Comparison of ENCODE assay signal across 8 mouse cellular contexts in the genomic region with DNA sequence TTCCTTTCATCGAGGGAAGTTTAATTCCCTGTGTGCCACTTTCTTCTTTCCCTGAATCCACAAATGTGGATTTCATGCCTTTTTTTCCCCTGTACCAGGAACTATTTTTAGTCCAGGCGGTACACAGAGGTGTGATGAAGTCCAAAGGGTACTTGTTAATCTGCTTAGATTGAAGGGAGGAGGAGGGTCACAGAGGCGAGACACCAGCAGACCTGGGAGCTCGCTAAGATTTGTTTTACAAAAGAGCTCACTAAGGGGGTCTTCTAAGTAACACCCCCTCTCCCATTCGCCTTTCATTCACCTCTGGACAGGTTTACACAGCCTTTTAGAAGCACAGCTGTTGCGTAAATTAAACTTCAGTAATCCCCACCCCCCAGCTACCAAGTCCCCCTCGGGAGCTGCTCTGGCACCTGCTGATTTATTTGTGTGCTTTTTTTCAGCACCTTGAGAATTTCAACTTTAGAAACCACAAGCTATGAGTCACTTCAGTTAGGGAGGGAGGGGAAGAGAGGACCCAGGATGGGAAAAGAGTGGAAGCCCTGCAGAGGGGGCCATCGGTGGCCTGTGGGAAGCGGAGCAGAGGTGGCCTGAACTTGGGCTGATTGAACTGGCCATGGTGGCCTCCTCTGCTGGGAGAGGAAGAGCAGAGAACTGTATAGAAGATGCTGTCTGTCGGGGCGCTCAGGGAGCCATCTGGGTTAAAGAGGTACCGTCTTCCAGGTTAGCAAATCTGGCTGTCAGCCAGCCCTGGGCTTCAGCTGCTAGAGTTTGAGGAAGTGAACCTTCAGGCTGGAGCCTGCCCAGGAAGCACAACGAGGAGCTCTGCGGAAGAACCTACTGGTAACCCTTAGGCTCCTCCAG.
DNase-seq lines count a peak whose midpoint lies in the region; ATAC-seq lines count a peak whose summit lies in the region.

No protein-coding gene starts in this region.

- peaks cover 3% of the 10 kb centered on the region; the same call in 1 of the 2 replicates for H3K27me3 ChIP-seq in heart, embryonic 11.5 days (ENCODE audit: control insufficient read depth, insufficient read depth, low read length)

- peaks cover 5% of the 10 kb centered on the region for H3K9me3 ChIP-seq in heart, embryonic 11.5 days (replicated peaks; ENCODE audit: control insufficient read depth, low read length)

- H3K27ac ChIP-seq in heart, embryonic 11.5 days (ENCODE audit: low read depth, low read length), result no peak overlapping the region

- no peak overlapping the region for H3K4me2 ChIP-seq in heart, embryonic 11.5 days

- peaks cover 20% of the 10 kb centered on the region for H3K4me1 ChIP-seq in heart, embryonic 11.5 days (ENCODE audit: control insufficient read depth, insufficient read depth, low read length)

- 25% methylated on average over 14 of the region's 14 CpGs for WGBS in heart, embryonic 11.5 days (ENCODE audit: insufficient replicate concordance)

- no peak for ATAC-seq in heart, embryonic 11.5 days (replicated peaks; ENCODE audit: insufficient number of reproducible peaks, low FRiP score, low TSS enrichment)

- H3K9ac ChIP-seq in heart, embryonic 11.5 days (ENCODE audit: low read depth, low read length), result no peak overlapping the region

- no peaks in the 10 kb centered on the region for H3K36me3 ChIP-seq in heart, embryonic 11.5 days (ENCODE audit: control insufficient read depth, insufficient read depth, low read length)

- peak; percentile 12 to 29 for DNase-seq in heart, postnatal 14 days
- DNase-seq in cerebellum, adult 18-20 months, result peak; percentile 60
- peak; percentile 71 for DNase-seq in kidney, postnatal 10 days
- peak; percentile 63 to 67 for DNase-seq in lung, postnatal 4 days
- DNase-seq in thymus, postnatal 4 days, result peak; percentile 66
- DNase-seq in layer of hippocampus, adult 9-11 months, result no peak
- no peak for DNase-seq in retina, embryonic 14.5 days (ENCODE audit: low spot score)

- H3K4me3 ChIP-seq in heart, embryonic 11.5 days (ENCODE audit: low read depth, low read length), result no peak overlapping the region

- intact Hi-C loops in heart, postnatal 14 days (cut with DNase I), result no loop called here

Comparison
In these comparisons a context has a peak if more than half of its experiments do, and no peak if none do; other contexts are left out.
1. DNase-seq: peak in heart, postnatal 14 days (2 of 2), cerebellum, adult 18-20 months (2 of 2), kidney, postnatal 10 days (single experiment), lung, postnatal 4 days (2 of 2) and thymus, postnatal 4 days (single experiment); none in layer of hippocampus, adult 9-11 months (single experiment) and retina, embryonic 14.5 days (single experiment).